In genomic region chr7:127260309-127261111, GRCm38 (mm10) we compare ENCODE assay signal across 8 mouse cellular contexts. TPM values are rescaled to one million over a fixed set of nuclear protein-coding genes. Genes with fewer than 3 reads are reported as not detected.
DNase-seq lines count a peak whose midpoint lies in the region; ATAC-seq and TF ChIP-seq lines count a peak whose summit lies in the region.

Dctpp1 (minus strand) TSS chr7:127260709.

- peak within 1 kb of the TSS; percentile 81 for H3K4me2 ChIP-seq in heart, embryonic 15.5 days
- H3K4me2 ChIP-seq in liver, embryonic 14.5 days (ENCODE audit: low read depth): peak within 1 kb of the TSS; percentile 98
- H3K4me2 ChIP-seq in neural tube, embryonic 11.5 days (ENCODE audit: low read depth): peak within 1 kb of the TSS; percentile 95
- peak within 1 kb of the TSS; percentile 81 for H3K4me2 ChIP-seq in stomach, postnatal 0 days (replicated peaks; ENCODE audit: low read depth)

- peak; percentile 91 to 95 for DNase-seq in CD8-positive naive resting alpha-beta T cell, adult 2 months (ENCODE audit: low read depth in 2 of 2, low spot score in 2 of 2)
- DNase-seq in c-Kit-positive CD71-negative TER-119-negative erythroid progenitor cells, embryonic 14.5 days (ENCODE audit: low read depth): peak; percentile 97
- peak; percentile 99 for DNase-seq in forebrain, embryonic 10.5 days (ENCODE audit: extremely low spot score, low spot score)
- peak; percentile 99 for DNase-seq in kidney, postnatal 25 days
- DNase-seq in liver, embryonic 14.5 days (ENCODE audit: low read depth in 3 of 3, low spot score in 3 of 3): peak; percentile 98 to 99 (median 99)
- peak; percentile 98 for DNase-seq in neural tube, embryonic 11.5 days (ENCODE audit: low spot score)
- DNase-seq in stomach, postnatal 0 days (ENCODE audit: low spot score): peak; percentile 98

- ATAC-seq in heart, embryonic 15.5 days (replicated peaks; ENCODE audit: insufficient number of reproducible peaks, insufficient read depth, low FRiP score, low read depth): peak; percentile 97
- peak; percentile 95 for ATAC-seq in liver, embryonic 14.5 days (ENCODE audit: insufficient read depth)
- peak; percentile 98 for ATAC-seq in neural tube, embryonic 11.5 days (ENCODE audit: insufficient read depth, low FRiP score, low TSS enrichment)
- peak; percentile 97 for ATAC-seq in stomach, postnatal 0 days (ENCODE audit: low FRiP score, low TSS enrichment)

- TF ChIP-seq CTCF in liver, embryonic 14.5 days (IDR thresholded peaks at IDR 0.05; ENCODE audit: low read depth): peak; percentile 94
- peak; percentile 94 for TF ChIP-seq CTCF in stomach, postnatal 0 days (IDR thresholded peaks at IDR 0.05; ENCODE audit: low read depth)

- H3K4me1 ChIP-seq in forebrain, embryonic 10.5 days: peaks cover 25% of the 10 kb centered on the region
- peaks cover 17% of the 10 kb centered on the region for H3K4me1 ChIP-seq in heart, embryonic 15.5 days (replicated peaks)
- H3K4me1 ChIP-seq in liver, embryonic 14.5 days (replicated peaks; ENCODE audit: control insufficient read depth in 2 of 2, insufficient read depth in 2 of 2, low read length in 1 of 2): peaks cover 24 to 31% of the 10 kb centered on the region in 2 experiments
- 0 out of 2 replicates have a peak, but pooled peaks cover 2% of the 10 kb centered on the region for H3K4me1 ChIP-seq in neural tube, embryonic 11.5 days (ENCODE audit: control insufficient read depth, insufficient read depth, low read length)
- no peaks in the 10 kb centered on the region for H3K4me1 ChIP-seq in stomach, postnatal 0 days (replicated peaks; ENCODE audit: control insufficient read depth, insufficient read depth)

- H3K9ac ChIP-seq in heart, embryonic 15.5 days: peak within 1 kb of the TSS; percentile 70
- H3K9ac ChIP-seq in liver, embryonic 14.5 days (replicated peaks): peak within 1 kb of the TSS; percentile 69
- peak within 1 kb of the TSS; percentile 71 for H3K9ac ChIP-seq in neural tube, embryonic 11.5 days (ENCODE audit: low read length)
- H3K9ac ChIP-seq in stomach, postnatal 0 days (ENCODE audit: low read length): peak within 1 kb of the TSS; percentile 71

- no peaks in the 10 kb centered on the region for H3K27me3 ChIP-seq in forebrain, embryonic 10.5 days (ENCODE audit: poor library complexity, severe bottlenecking)
- no peaks in the 10 kb centered on the region for H3K27me3 ChIP-seq in heart, embryonic 15.5 days
- no peaks in the 10 kb centered on the region for H3K27me3 ChIP-seq in liver, embryonic 14.5 days (ENCODE audit: control insufficient read depth, insufficient read depth, low read length)
- no peaks in the 10 kb centered on the region for H3K27me3 ChIP-seq in neural tube, embryonic 11.5 days (ENCODE audit: control insufficient read depth, insufficient read depth, low read length)
- H3K27me3 ChIP-seq in stomach, postnatal 0 days (ENCODE audit: control insufficient read depth, insufficient read depth, low read length): no peaks in the 10 kb centered on the region

- TF ChIP-seq EP300 in liver, embryonic 14.5 days (IDR thresholded peaks at IDR 0.05; ENCODE audit: low read depth): no peak
- TF ChIP-seq EP300 in stomach, postnatal 0 days (optimal IDR thresholded peaks at IDR 0.05): peak; percentile 50

- WGBS in forebrain, embryonic 10.5 days: under 1% methylated on average over 50 of the region's 50 CpGs
- under 1% methylated on average over 50 of the region's 50 CpGs for WGBS in heart, embryonic 15.5 days
- under 1% methylated on average over 50 of the region's 50 CpGs for WGBS in liver, embryonic 14.5 days (ENCODE audit: insufficient replicate concordance)
- under 1% methylated on average over 50 of the region's 50 CpGs for WGBS in neural tube, embryonic 11.5 days
- under 1% methylated on average over 50 of the region's 50 CpGs for WGBS in stomach, postnatal 0 days

- H3K36me3 ChIP-seq in forebrain, embryonic 10.5 days (replicated peaks): peaks cover 38% of the 10 kb centered on the region
- peaks cover 10% of the 10 kb centered on the region; the same call in 1 of the 2 replicates for H3K36me3 ChIP-seq in heart, embryonic 15.5 days
- H3K36me3 ChIP-seq in liver, embryonic 14.5 days (replicated peaks; ENCODE audit: control insufficient read depth, insufficient read depth, low read depth): no peaks in the 10 kb centered on the region
- H3K36me3 ChIP-seq in neural tube, embryonic 11.5 days (ENCODE audit: control insufficient read depth, insufficient read depth, low read length): no peaks in the 10 kb centered on the region
- H3K36me3 ChIP-seq in stomach, postnatal 0 days (ENCODE audit: control insufficient read depth, insufficient read depth, low read length): no peaks in the 10 kb centered on the region

- H3K4me3 ChIP-seq in forebrain, embryonic 10.5 days: peak within 1 kb of the TSS; percentile 79
- peak within 1 kb of the TSS; percentile 76 for H3K4me3 ChIP-seq in heart, embryonic 15.5 days
- peak within 1 kb of the TSS; percentile 66 to 77 for H3K4me3 ChIP-seq in liver, embryonic 14.5 days (ENCODE audit: insufficient read depth in 1 of 2, low read depth in 2 of 2, low read length in 2 of 2)
- H3K4me3 ChIP-seq in neural tube, embryonic 11.5 days (ENCODE audit: low read depth, low read length): peak within 1 kb of the TSS; percentile 71
- peak within 1 kb of the TSS; percentile 64 for H3K4me3 ChIP-seq in stomach, postnatal 0 days (ENCODE audit: low read depth, low read length)

- peak within 1 kb of the TSS; percentile 89 for H3K27ac ChIP-seq in forebrain, embryonic 10.5 days
- H3K27ac ChIP-seq in heart, embryonic 15.5 days: peak within 1 kb of the TSS; percentile 36
- H3K27ac ChIP-seq in liver, embryonic 14.5 days: peak within 1 kb of the TSS; percentile 26; the same call in 1 of the 2 replicates
- no peak within 1 kb of the TSS for H3K27ac ChIP-seq in neural tube, embryonic 11.5 days (ENCODE audit: low read depth, low read length)
- peak within 1 kb of the TSS; percentile 69; the same call in 1 of the 2 replicates for H3K27ac ChIP-seq in stomach, postnatal 0 days (replicated peaks)

- no peaks in the 10 kb centered on the region for H3K9me3 ChIP-seq in forebrain, embryonic 10.5 days
- no peaks in the 10 kb centered on the region for H3K9me3 ChIP-seq in heart, embryonic 15.5 days (replicated peaks)
- no peaks in the 10 kb centered on the region for H3K9me3 ChIP-seq in liver, embryonic 14.5 days (ENCODE audit: control insufficient read depth, low read length)
- H3K9me3 ChIP-seq in neural tube, embryonic 11.5 days (ENCODE audit: control insufficient read depth, low read length): no peaks in the 10 kb centered on the region
- H3K9me3 ChIP-seq in stomach, postnatal 0 days (ENCODE audit: control insufficient read depth, low read length): no peaks in the 10 kb centered on the region

RNA-seq across cellular contexts. Expression of gene Dctpp1, which starts in this region (rescaled TPM):
- polyA plus RNA-seq in forebrain, embryonic 10.5 days (2016; fragmentation: Nextera tagmentation; extraction: Ambion mirVana): 379 and 383 TPM in 2 replicates
- polyA plus RNA-seq in heart, embryonic 15.5 days (2015; fragmentation: Nextera tagmentation; extraction: Ambion mirVana): 134 and 135 TPM in 2 replicates
- polyA plus RNA-seq in liver, embryonic 14.5 days (2012; rRNA removed): 62.2 and 82.9 TPM in 2 replicates
- 104 and 117 TPM in 2 replicates for polyA plus RNA-seq in liver, embryonic 14.5 days (2014; fragmentation: Nextera tagmentation; extraction: Ambion mirVana)
- polyA plus RNA-seq in neural tube, embryonic 11.5 days (2014; fragmentation: Nextera tagmentation; extraction: Ambion mirVana): 205 and 228 TPM in 2 replicates
- polyA plus RNA-seq in stomach, postnatal 0 days (2015; fragmentation: Nextera tagmentation; extraction: Ambion mirVana): 79.8 and 84.5 TPM in 2 replicates
